Mouse (Mus musculus) hindbrain, embryonic 11.5 days (tissue): Measurements from ENCODE around the gene Pycr2. TPM values are rescaled to one million over a fixed set of nuclear protein-coding genes. Genes with fewer than 3 reads are reported as not detected.

Source experiments
- ATAC-seq: fragments of 200-750 bp; cut with Nextera tagmentation; 2 replicates; pipeline ENCODE4 v1.8.0; 2017; ENCODE audit warnings: mild to moderate bottlenecking, moderate TSS enrichment, moderate library complexity; ENCODE audit not compliant: low FRiP score
- DNase-seq: peaks from one replicate; pipeline ENCODE4 v3.0.0-alpha.2; 2015; ENCODE audit warnings: low spot score
- H3K27ac ChIP-seq: fragments of 300-500 bp; sonication (generic); 2 replicates; pipeline ENCODE4 v1.5.1; 2014; ENCODE audit warnings: mild to moderate bottlenecking, low read depth, low read length
- H3K27me3 ChIP-seq: fragments of 300-500 bp; sonication (generic); 2 replicates; pipeline ENCODE4 v1.6.1; 2014; ENCODE audit warnings: mild to moderate bottlenecking, low read length, moderate library complexity, mixed read lengths; ENCODE audit not compliant: control insufficient read depth, insufficient read depth
- H3K36me3 ChIP-seq: fragments of 300-500 bp; sonication (generic); 2 replicates; pipeline ENCODE4 v1.6.1; 2014; ENCODE audit warnings: mild to moderate bottlenecking, low read length, moderate library complexity, mixed read lengths; ENCODE audit not compliant: control insufficient read depth, insufficient read depth
- H3K4me1 ChIP-seq: fragments of 300-500 bp; sonication (generic); replicated peaks from 2 replicates; pipeline ENCODE4 v1.6.1; 2014; ENCODE audit warnings: low read length, mixed read lengths; ENCODE audit not compliant: control insufficient read depth, insufficient read depth
- H3K4me2 ChIP-seq: fragments of 300-500 bp; sonication (generic); replicated peaks from 2 replicates; pipeline ENCODE4 v1.6.1; 2014; ENCODE audit warnings: mild to moderate bottlenecking, low read depth, low read length
- H3K4me3 ChIP-seq: fragments of 300-500 bp; sonication (generic); 2 replicates; pipeline ENCODE4 v1.5.1; 2014; ENCODE audit warnings: low read depth, low read length
- H3K9ac ChIP-seq: fragments of 300-500 bp; sonication (generic); 2 replicates; pipeline ENCODE4 v1.6.1; 2014; ENCODE audit warnings: low read depth, low read length
- H3K9me3 ChIP-seq: fragments of 300-500 bp; sonication (generic); 2 replicates; pipeline ENCODE4 v1.6.1; 2016; ENCODE audit warnings: low read length; ENCODE audit not compliant: control insufficient read depth
- WGBS: fragments of 180-500 bp; shearing (Covaris S2); extraction: QIAGEN DNeasy Blood & Tissue Kit; methylation state at CpG from one replicate; pipeline ENCODE4 v1.1.7; 2014; 5-methylcytosine and 5-hydroxymethylcytosine counted together
- polyA plus RNA-seq: library from polyadenylated mRNA; unstranded; fragments of >200 nt; fragmentation: Nextera tagmentation; extraction: Ambion mirVana; gene quantifications from 2 replicates; pipeline ENCODE4 v1.2.1, GENCODE M21; 2014

Pycr2 gene
- polyA plus RNA-seq, result 81.2 and 88.5 TPM in 2 replicates

DNA sequence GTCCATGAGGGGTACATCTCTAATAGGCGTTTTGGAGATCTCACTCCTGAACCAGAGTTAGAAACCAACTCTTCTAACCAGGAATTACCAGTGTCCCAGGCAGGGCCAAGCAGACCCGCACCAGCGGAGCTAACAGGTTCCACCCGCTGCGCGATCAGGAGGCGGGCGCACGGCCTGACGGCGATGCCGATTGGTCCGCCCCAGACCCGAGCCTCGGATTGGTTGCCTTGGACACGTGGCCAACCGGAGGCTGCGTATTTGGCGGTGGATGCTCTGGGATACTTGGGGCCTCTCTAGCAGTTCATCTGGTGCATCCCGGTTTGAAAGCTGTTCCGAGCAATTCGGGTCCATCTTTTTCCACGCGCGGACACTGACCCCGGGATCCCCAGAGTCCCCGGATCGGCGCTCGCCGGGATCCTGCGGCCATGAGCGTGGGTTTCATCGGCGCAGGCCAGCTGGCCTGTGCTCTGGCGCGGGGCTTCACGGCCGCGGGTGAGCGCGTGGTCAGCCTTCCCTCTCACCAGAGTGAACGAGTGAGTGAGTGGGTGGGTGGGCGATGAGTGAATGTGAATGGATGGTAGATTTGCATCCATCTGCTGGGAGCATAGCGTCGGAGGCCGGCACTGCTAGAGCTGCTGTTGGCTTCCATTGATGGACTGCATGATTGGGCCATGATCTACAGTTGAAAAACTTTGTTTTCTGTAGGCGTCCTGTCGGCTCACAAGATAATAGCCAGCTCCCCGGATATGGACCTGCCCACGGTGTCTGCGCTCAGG lies at the start of gene Pycr2:
Gene Pycr2, plus strand, starts transcription at position 255 of the 776 bp plus-strand sequence.
- Histone ChIP-seq H3K4me1 (peaks cover 4% of the 10 kb centered on the region; the same call in 1 of the 2 replicates), H3K36me3 (no peaks in the 10 kb centered on the region)
- peak; percentile 98 for ATAC-seq

DNA sequence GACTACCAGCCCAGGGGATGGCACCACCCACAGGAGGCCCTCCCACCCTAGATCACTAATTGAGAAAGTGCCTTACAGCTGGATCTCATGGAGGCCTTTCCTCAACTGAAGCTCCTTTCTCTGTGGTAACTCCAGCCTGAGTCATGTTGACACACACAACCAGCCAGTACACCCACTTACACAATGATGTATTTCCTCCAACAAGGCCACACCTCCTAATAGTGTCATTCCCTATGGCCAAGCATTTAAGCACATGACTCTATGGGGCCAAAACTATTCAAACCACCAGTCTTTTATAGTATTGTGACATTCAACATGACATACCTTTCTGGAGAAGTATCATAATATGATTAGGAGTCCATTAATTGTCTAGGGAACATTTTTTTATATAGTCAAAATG lies 45.3 kb upstream of the Pycr2 start:
- H3K27ac ChIP-seq, result no peak overlapping the region
- H3K27me3 ChIP-seq, result no peaks in the 10 kb centered on the region
- H3K36me3 ChIP-seq, result peaks cover 10% of the 10 kb centered on the region; the same call in 1 of the 2 replicates
- DNase-seq (no peak), ATAC-seq (no peak)
- H3K4me3 ChIP-seq, result no peak overlapping the region
- H3K4me1 ChIP-seq, result no peaks in the 10 kb centered on the region
- no peak overlapping the region for H3K4me2 ChIP-seq
- H3K9me3 ChIP-seq, result no peaks in the 10 kb centered on the region
- H3K9ac ChIP-seq, result no peak overlapping the region

More for the DNA sequence above, at the start of gene Pycr2:
- DNase-seq, result peak; percentile 94
- Histone ChIP-seq H3K9ac (peak within 1 kb of the TSS; percentile 95), H3K27me3 (no peaks in the 10 kb centered on the region), H3K4me3 (peak within 1 kb of the TSS; percentile 88), H3K4me2 (peak within 1 kb of the TSS; percentile 91), H3K9me3 (no peaks in the 10 kb centered on the region), H3K27ac (peak within 1 kb of the TSS; percentile 77)
- WGBS, result under 1% methylated on average over 52 of the region's 52 CpGs

DNA sequence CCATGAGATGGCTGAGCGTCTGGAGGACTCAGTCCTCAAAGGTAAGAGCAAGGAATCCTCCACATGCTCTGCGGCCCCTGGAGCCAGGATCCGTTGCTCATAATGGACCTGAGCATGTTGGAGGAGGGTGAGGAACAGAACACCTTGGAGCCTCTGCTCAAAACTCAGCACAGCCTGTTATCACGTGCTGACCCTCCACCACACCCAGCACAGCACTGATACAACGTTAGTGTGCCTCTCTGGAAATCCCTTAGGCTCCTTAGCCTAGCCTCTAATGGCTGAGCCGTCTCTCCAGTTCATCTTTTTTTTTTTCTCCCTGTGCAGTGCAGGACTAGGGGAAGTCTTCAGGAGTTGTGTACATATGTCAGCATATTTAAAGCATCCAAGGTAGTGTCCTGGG lies 44.1 kb upstream of the Pycr2 start:
- Histone ChIP-seq H3K4me2 (no peak overlapping the region), H3K9ac (no peak overlapping the region), H3K27me3 (no peaks in the 10 kb centered on the region), H3K4me1 (no peaks in the 10 kb centered on the region), H3K9me3 (no peaks in the 10 kb centered on the region), H3K36me3 (peaks cover 10% of the 10 kb centered on the region; the same call in 1 of the 2 replicates), H3K4me3 (no peak overlapping the region), H3K27ac (no peak overlapping the region)
- ATAC-seq (no peak), DNase-seq (no peak)
- WGBS, result 88% methylated on average over 6 of the region's 6 CpGs

DNA sequence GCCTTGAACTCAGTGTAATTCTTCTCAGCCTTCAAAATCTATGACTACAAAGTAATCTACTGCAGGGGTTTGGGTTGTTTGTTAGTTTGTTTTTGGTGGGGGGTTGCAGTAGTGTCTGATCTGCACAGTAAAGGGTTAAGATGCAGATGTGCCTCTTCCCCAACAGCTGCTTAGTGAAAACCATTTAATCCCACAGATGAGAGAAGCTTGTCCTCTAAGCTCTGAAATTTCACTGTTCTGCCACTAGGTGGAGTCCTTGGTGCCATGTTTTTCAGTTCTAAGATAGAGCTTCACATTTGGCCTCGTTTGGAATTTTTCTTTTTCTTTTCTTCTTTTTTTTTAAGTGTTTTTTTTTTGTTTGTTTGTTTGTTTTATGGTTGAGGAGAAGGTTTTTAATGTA lies 40.5 kb upstream of the Pycr2 start:
- Histone ChIP-seq H3K36me3 (peaks cover 6% of the 10 kb centered on the region; the same call in 1 of the 2 replicates), H3K27me3 (no peaks in the 10 kb centered on the region), H3K4me2 (no peak overlapping the region), H3K4me1 (no peaks in the 10 kb centered on the region), H3K27ac (no peak overlapping the region), H3K9me3 (no peaks in the 10 kb centered on the region), H3K9ac (no peak overlapping the region), H3K4me3 (no peak overlapping the region; the same call in 1 of the 2 replicates)
- ATAC-seq, result no peak
- 48% methylated on average over 1 of the region's 1 CpGs for WGBS
- peak; percentile 65 for DNase-seq

DNA sequence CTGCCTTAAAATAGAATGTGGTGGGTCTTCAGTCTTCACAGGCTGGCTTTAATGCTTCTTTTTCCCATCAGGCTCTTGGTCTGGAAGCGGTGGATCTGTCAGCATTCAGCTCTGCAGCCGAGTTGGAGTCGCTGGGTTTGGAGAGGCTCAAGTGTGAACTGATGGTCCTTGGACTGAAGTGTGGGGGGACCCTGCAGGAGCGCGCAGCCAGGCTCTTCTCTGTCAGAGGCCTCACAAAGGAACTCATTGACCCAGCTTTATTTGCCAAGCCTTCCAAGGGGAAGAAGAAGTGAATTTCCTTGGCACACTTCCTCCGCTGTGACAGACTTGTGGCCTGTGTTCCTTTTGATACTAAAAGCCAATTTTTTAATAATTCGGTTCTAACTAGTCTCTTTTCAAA lies 38.1 kb upstream of the Pycr2 start:
- no peaks in the 10 kb centered on the region for H3K9me3 ChIP-seq
- DNase-seq, result no peak
- 92% methylated on average over 7 of the region's 7 CpGs for WGBS

DNA sequence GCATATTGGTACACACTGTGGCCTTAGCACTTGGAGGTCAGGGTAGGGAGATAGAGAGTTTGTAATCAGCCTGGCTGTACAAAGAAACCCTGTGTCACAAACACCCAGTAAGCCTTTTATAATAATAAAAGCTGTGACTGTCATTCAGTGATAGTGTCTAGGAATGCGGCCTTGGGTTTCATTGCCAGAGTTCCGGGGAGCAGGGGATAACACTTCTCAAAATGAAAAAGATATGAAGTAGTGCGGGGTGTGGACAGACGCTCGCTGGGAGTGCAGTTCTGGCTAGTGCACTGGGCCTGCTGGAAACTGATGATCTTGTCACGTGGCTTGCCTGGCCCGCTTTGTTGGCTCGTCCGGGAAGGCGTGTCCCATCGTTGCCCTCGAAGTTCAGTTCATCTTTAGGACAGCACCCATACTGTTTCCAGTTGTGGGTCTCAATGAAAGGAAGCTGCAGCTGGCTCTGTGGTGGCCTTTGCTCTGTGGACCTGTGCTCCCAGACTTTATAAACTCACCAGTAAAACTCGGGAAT lies 33.9 kb upstream of the Pycr2 start:
- ATAC-seq (no peak), DNase-seq (no peak)
- Histone ChIP-seq H3K27ac (no peak overlapping the region), H3K36me3 (0 out of 2 replicates have a peak, but pooled peaks cover 3% of the 10 kb centered on the region), H3K27me3 (no peaks in the 10 kb centered on the region), H3K4me2 (no peak overlapping the region), H3K4me1 (no peaks in the 10 kb centered on the region), H3K9ac (no peak overlapping the region), H3K9me3 (no peaks in the 10 kb centered on the region), H3K4me3 (no peak overlapping the region)
- 80% methylated on average over 13 of the region's 13 CpGs for WGBS

More for the DNA sequence above, 38.1 kb upstream of the Pycr2 start:
- Histone ChIP-seq H3K27ac (no peak overlapping the region), H3K9ac (no peak overlapping the region), H3K36me3 (0 out of 2 replicates have a peak, but pooled peaks cover 3% of the 10 kb centered on the region), H3K4me3 (no peak overlapping the region), H3K4me1 (no peaks in the 10 kb centered on the region), H3K27me3 (no peaks in the 10 kb centered on the region), H3K4me2 (no peak overlapping the region)
- ATAC-seq, result no peak

DNA sequence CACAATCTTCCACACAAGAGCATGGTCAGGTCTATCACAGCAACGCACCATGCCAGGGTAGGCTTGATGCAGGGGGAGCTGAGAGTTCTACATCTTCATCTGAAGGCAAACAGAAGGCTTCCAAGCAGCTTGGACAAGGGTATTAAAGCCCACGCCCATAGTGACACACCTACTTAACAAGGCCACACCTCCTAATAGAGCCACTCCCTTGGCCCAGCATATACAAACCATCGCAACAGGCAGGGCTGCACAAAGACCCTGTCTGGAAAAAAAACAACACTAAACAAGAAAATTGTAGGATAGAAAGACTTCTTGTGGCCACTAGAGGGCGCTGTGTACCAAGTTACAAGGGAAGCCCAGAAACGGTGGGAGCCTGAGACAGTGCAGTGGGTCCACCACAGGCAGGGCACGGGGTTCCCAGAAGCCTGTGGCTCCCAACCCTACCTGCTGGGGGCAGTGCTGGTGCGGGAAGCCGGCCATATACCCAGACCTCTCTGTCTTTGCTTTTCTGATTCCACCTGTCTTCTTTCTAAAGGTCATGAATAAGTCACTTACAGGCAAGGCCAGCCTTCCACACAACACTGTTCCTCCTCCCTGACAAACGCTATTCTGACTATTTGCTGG lies 30.1 kb upstream of the Pycr2 start:
- H3K4me3 ChIP-seq, result no peak overlapping the region
- no peak overlapping the region for H3K9ac ChIP-seq
- no peak overlapping the region for H3K27ac ChIP-seq
- 23% methylated on average over 9 of the region's 9 CpGs for WGBS
- H3K4me1 ChIP-seq, result no peaks in the 10 kb centered on the region
- no peak for ATAC-seq
- H3K4me2 ChIP-seq, result no peak overlapping the region
- H3K27me3 ChIP-seq, result no peaks in the 10 kb centered on the region
- peak; percentile 76 for DNase-seq
- H3K9me3 ChIP-seq, result no peaks in the 10 kb centered on the region
- no peaks in the 10 kb centered on the region for H3K36me3 ChIP-seq

DNA sequence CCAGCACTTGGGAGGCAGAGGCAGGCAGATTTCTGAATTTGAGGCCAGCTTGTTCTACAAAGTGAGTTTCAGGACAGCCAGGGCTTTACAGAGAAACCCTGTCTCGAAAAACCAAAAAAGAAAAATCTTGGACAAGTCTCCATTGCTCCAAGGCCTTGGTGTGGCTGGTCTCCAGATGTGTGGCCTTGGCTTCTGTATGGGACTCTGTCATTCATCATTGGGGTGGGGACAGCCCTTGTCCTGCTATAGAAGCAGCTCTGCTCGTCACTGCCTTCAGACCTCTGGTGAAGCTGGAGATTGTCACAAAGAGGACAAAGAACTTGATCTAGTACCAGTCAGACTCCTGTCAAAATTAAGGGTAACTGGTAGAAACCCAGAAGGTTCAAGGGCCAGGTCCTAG lies 29.5 kb upstream of the Pycr2 start:
- DNase-seq (no peak), ATAC-seq (no peak)
- H3K27ac ChIP-seq, result no peak overlapping the region
- H3K4me1 ChIP-seq, result no peaks in the 10 kb centered on the region
- H3K36me3 ChIP-seq, result no peaks in the 10 kb centered on the region
- no peak overlapping the region for H3K4me2 ChIP-seq
- H3K27me3 ChIP-seq, result no peaks in the 10 kb centered on the region
- no peaks in the 10 kb centered on the region for H3K9me3 ChIP-seq
- H3K9ac ChIP-seq, result no peak overlapping the region
- H3K4me3 ChIP-seq, result no peak overlapping the region
- WGBS, result 73% methylated on average over 2 of the region's 2 CpGs
